Mouse (Mus musculus) forebrain, embryonic 15.5 days (tissue): Measurements from ENCODE around the gene 2210011C24Rik. TPM values are rescaled to one million over a fixed set of nuclear protein-coding genes. Genes with fewer than 3 reads are reported as not detected.
A peak's percentile ranks its signal among the peaks of the same experiment; 100 is the strongest.

Experiments used
- ATAC-seq: fragments of 200-750 bp; cut with Nextera tagmentation; replicated peaks from 2 replicates; pipeline ENCODE4 v1.8.0; 2017; ENCODE audit warnings: mild to moderate bottlenecking, moderate TSS enrichment, moderate library complexity
- H3K27ac ChIP-seq: fragments of 300-500 bp; sonication (generic); replicated peaks from 2 replicates; pipeline ENCODE4 v1.5.1; 2015; ENCODE audit warnings: mild to moderate bottlenecking, inconsistent platforms
- H3K27me3 ChIP-seq: fragments of 300-500 bp; sonication (generic); 2 replicates; pipeline ENCODE4 v1.6.1; 2015; ENCODE audit warnings: inconsistent platforms
- H3K36me3 ChIP-seq: fragments of 300-500 bp; sonication (generic); 2 replicates; pipeline ENCODE4 v1.6.1; 2015; ENCODE audit warnings: mild to moderate bottlenecking, inconsistent platforms
- H3K4me1 ChIP-seq: fragments of 300-500 bp; sonication (generic); 2 replicates; pipeline ENCODE4 v1.6.1; 2015; ENCODE audit warnings: inconsistent platforms
- H3K4me2 ChIP-seq: fragments of 300-500 bp; sonication (generic); replicated peaks from 2 replicates; pipeline ENCODE4 v1.6.1; 2015; ENCODE audit warnings: mild to moderate bottlenecking, inconsistent platforms
- H3K4me3 ChIP-seq: fragments of 300-500 bp; sonication (generic); 2 replicates; pipeline ENCODE4 v1.5.1; 2015; ENCODE audit warnings: mild to moderate bottlenecking, inconsistent platforms
- H3K9ac ChIP-seq: fragments of 300-500 bp; sonication (generic); replicated peaks from 2 replicates; pipeline ENCODE4 v1.6.1; 2015; ENCODE audit warnings: mild to moderate bottlenecking, inconsistent platforms
- H3K9me3 ChIP-seq: fragments of 300-500 bp; sonication (generic); 2 replicates; pipeline ENCODE4 v1.6.1; 2016; ENCODE audit warnings: inconsistent platforms
- WGBS: fragments of 180-500 bp; shearing (Covaris S2); methylation state at CpG from one replicate; pipeline ENCODE4 v1.1.7; 2015; ENCODE audit warnings: mixed read lengths; 5-methylcytosine and 5-hydroxymethylcytosine counted together
- polyA plus RNA-seq: library from polyadenylated mRNA; unstranded; fragments of >200 nt; fragmentation: Nextera tagmentation; extraction: Ambion mirVana; gene quantifications from 2 replicates; pipeline ENCODE4 v1.2.1, GENCODE M21; 2015

2210011C24Rik gene
- polyA plus RNA-seq = not detected in 2 replicates

DNA sequence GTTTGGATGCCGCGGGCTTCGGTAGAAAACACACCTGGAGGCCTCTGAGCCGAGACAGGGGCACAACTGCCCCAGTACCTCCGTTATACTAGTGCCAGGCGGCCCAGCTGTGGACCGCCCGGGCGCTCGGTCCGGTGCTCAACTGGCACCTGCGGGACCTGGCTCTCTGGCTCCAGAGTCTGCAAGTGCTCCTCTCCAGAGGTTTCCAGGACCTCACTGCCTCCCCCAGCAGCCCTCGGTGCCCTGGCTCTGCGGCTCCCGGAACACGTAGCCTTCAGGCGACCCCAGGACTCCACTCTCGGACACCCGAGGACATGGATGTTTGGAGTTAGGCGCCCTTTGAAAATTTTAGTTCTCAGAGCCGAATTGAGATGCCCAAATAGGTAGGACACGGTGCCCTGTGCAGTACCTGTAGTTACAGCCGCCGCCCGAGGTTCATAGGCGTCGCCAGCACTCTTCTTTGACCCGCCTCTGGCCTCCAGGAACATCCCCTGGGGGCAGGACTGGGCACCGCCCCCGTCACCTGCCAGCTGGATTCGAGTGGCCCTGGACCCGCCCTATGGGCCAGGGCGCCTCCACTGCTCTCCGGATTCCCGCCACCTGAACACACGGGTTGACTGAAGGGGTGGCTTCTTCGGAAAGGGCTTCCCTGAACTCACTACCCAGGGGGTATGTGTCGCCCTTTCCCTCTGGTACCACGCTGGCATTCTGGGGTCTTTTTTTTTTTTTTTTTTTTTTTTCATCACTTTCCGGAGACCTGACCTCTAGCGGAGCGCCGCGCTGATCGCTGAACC is at the start of gene 2210011C24Rik:
Gene 2210011C24Rik, minus strand, starts transcription at position 467 of the 794 bp plus-strand sequence.
- WGBS = 1% methylated on average over 45 of the region's 45 CpGs
- H3K4me2 ChIP-seq = peak within 1 kb of the TSS; percentile 92
- no peaks in the 10 kb centered on the region for H3K36me3 ChIP-seq
- peak within 1 kb of the TSS; percentile 46 for H3K9ac ChIP-seq
- H3K4me1 ChIP-seq = peaks cover 23% of the 10 kb centered on the region
- H3K27ac ChIP-seq = no peak within 1 kb of the TSS
- peaks cover 41% of the 10 kb centered on the region for H3K27me3 ChIP-seq
- H3K4me3 ChIP-seq = peak within 1 kb of the TSS; percentile 48
- no peaks in the 10 kb centered on the region for H3K9me3 ChIP-seq
- ATAC-seq = peak; percentile 30; the same call in 1 of the 2 replicates

DNA sequence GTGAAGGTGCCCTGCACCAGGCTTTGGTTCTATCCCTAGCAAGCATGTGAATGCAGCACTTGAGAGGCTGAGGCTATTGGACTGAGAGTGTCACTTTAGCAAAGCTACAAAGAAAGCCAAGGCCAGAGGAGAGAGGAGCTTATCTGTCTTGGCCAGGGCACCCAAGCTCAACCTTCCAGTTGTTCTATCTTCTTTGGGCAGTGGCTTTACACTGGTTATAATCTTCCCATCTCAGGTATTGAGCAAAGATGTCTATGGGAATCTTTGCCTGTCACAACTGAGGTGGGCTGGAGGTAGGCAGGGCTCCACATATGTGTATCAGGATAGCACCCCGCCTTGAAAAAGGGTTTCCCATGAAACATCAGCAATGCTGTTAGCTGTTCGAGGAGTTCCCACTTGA is 48.3 kb upstream of the 2210011C24Rik start:
- Histone ChIP-seq H3K4me2 (no peak overlapping the region), H3K36me3 (no peaks in the 10 kb centered on the region), H3K4me1 (no peaks in the 10 kb centered on the region), H3K27ac (no peak overlapping the region), H3K9ac (no peak overlapping the region), H3K9me3 (no peaks in the 10 kb centered on the region), H3K4me3 (no peak overlapping the region), H3K27me3 (no peaks in the 10 kb centered on the region)
- 84% methylated on average over 2 of the region's 2 CpGs for WGBS
- ATAC-seq = no peak

DNA sequence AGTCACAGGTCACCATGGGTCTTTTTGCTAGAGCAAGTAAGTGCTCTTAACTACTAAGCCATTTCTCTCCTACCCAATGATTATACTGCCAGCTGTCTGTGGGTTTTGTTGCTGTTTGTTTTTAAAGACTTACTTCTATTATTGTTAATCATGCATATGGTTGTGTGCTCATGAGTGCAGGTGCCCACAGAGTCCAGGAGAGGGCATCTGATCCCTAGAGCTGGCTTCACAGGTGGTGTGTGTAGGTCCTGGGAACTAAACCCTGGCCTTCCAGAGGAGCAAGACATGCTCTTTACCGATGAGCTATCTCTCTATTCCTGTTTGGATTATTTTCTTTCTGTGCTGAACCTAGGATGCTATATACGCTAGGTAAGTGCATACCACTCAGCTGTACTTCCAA is 47.3 kb upstream of the 2210011C24Rik start:
- no peak overlapping the region for H3K27ac ChIP-seq
- no peak overlapping the region for H3K4me3 ChIP-seq
- no peaks in the 10 kb centered on the region for H3K4me1 ChIP-seq
- H3K4me2 ChIP-seq = no peak overlapping the region
- no peaks in the 10 kb centered on the region for H3K9me3 ChIP-seq
- no peak overlapping the region for H3K9ac ChIP-seq
- 95% methylated on average over 2 of the region's 2 CpGs for WGBS
- no peak for ATAC-seq
- no peaks in the 10 kb centered on the region for H3K27me3 ChIP-seq
- H3K36me3 ChIP-seq = no peaks in the 10 kb centered on the region

DNA sequence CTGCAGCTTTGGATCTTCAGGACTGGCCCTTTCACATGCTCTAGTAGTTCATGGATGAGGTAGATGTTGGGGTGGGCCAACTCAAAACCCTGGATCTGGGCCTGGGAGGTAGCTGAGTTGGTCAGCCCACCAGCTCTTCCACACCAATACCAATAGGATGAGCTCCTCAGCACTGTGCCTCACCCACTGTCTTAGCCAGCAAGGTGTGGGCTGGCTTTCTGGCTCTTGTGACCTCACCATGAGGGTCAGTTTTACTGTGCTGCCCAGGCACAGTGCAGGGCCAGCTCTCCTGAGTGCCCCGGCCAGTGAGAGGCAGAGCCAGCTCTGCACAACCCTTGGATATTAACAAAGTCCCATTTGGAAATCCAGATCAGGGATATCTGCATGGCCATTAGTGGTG is 45.9 kb upstream of the 2210011C24Rik start:
- H3K4me2 ChIP-seq = no peak overlapping the region
- no peak overlapping the region for H3K4me3 ChIP-seq
- no peaks in the 10 kb centered on the region for H3K27me3 ChIP-seq
- no peak overlapping the region for H3K27ac ChIP-seq
- H3K36me3 ChIP-seq = no peaks in the 10 kb centered on the region
- no peak overlapping the region for H3K9ac ChIP-seq
- no peaks in the 10 kb centered on the region for H3K4me1 ChIP-seq
- no peaks in the 10 kb centered on the region for H3K9me3 ChIP-seq
- no peak for ATAC-seq
- 76% methylated on average over 1 of the region's 1 CpGs for WGBS

DNA sequence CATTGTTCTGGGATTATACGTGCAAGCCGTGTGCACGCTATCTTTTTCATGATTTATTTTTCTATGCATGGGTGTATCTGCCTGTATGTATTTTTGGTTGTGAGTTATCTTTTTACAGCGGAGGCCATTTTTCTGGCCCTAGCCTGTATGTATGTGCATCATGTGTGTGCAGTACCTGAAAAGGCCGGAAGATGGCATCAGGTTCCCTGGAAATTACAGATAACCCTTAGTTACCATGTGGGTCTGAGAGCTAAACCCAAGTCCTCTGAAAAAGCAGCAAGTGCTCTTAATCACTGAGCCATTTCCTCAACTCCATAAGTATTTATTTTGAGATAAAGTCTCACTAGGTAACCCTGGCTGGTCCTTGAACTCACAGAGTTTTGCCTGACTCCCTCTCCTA is 41.3 kb upstream of the 2210011C24Rik start:
- no peaks in the 10 kb centered on the region for H3K36me3 ChIP-seq
- 94% methylated on average over 5 of the region's 5 CpGs for WGBS
- H3K9ac ChIP-seq = no peak overlapping the region
- H3K27me3 ChIP-seq = no peaks in the 10 kb centered on the region
- H3K4me2 ChIP-seq = no peak overlapping the region
- H3K4me1 ChIP-seq = no peaks in the 10 kb centered on the region
- no peak for ATAC-seq
- H3K4me3 ChIP-seq = no peak overlapping the region
- H3K9me3 ChIP-seq = no peaks in the 10 kb centered on the region
- H3K27ac ChIP-seq = no peak overlapping the region

DNA sequence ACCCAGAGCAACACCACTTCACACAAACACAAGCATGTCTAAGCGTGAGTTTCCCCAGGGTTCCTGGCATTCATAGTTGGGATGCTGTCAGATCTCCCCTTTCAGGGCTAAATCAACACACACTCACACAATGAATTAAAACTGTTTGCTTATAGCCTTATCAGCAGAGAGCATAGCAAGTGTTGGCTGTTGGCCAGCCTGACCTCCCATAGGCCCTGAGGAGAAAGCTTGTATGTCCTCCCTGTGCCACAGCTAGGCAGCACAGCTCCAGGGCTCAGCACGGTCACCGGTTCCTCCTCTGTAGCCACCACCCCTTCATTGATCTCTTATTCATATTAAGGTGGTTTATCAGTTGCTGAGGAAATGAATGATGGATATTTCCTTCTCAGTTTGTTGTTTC is 40.8 kb upstream of the 2210011C24Rik start:
- H3K27me3 ChIP-seq = no peaks in the 10 kb centered on the region
- no peak for ATAC-seq
- H3K4me3 ChIP-seq = no peak overlapping the region
- H3K9ac ChIP-seq = no peak overlapping the region
- H3K36me3 ChIP-seq = no peaks in the 10 kb centered on the region
- H3K4me2 ChIP-seq = no peak overlapping the region
- no peaks in the 10 kb centered on the region for H3K9me3 ChIP-seq
- H3K27ac ChIP-seq = no peak overlapping the region
- WGBS = 77% methylated on average over 3 of the region's 3 CpGs
- no peaks in the 10 kb centered on the region for H3K4me1 ChIP-seq

DNA sequence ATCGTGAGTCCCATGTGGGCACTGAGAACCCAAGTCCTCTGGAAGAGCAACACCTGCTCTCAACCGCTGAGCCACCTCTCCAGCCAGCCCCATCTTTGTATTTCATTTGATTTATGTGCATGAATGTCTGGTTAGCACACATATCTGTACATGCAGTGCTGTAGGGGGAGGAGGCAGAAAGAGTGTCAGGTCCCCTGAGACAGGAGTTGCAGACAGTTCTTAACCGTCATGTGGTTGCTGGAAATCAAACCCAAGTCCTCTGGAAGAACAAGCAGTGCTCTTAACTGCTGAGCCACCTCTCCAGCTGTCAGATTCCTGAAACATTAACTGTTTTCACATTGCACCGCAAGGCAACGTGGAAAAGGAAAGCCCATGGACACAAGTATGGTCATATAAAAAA is 36.2 kb upstream of the 2210011C24Rik start:
- H3K4me2 ChIP-seq = no peak overlapping the region
- H3K27me3 ChIP-seq = peaks cover 27% of the 10 kb centered on the region
- no peaks in the 10 kb centered on the region for H3K36me3 ChIP-seq
- H3K9me3 ChIP-seq = no peaks in the 10 kb centered on the region
- H3K9ac ChIP-seq = no peak overlapping the region
- no peak for ATAC-seq
- H3K4me3 ChIP-seq = no peak overlapping the region
- H3K27ac ChIP-seq = no peak overlapping the region
- 0 out of 2 replicates have a peak, but pooled peaks cover 3% of the 10 kb centered on the region for H3K4me1 ChIP-seq
- 83% methylated on average over 5 of the region's 5 CpGs for WGBS

DNA sequence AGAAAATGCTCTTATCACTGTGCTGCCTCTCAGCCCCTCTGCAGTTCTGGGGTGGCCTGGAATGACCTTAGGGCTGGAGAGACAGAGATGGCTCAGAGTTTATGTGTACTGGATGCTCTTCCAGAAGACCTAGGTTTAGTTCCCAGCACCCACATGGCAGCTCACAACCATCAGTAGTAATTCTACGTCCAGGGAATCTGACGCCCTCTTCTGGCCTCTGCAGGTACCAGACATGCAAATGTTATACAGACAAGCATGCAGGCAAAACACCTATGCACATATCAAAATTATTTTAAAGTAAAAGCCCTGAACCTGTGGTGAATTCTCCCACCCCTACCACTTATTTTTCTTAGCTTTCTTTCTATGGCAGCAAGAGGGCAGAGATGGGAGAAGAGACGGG is 34.5 kb upstream of the 2210011C24Rik start:
- H3K4me1 ChIP-seq = peaks cover 17% of the 10 kb centered on the region
- no peak overlapping the region for H3K4me3 ChIP-seq
- no peak overlapping the region for H3K9ac ChIP-seq
- H3K9me3 ChIP-seq = no peaks in the 10 kb centered on the region
- WGBS = 77% methylated on average over 3 of the region's 3 CpGs
- no peaks in the 10 kb centered on the region for H3K36me3 ChIP-seq
- peaks cover 42% of the 10 kb centered on the region for H3K27me3 ChIP-seq
- no peak overlapping the region for H3K4me2 ChIP-seq
- ATAC-seq = no peak
- no peak overlapping the region for H3K27ac ChIP-seq

DNA sequence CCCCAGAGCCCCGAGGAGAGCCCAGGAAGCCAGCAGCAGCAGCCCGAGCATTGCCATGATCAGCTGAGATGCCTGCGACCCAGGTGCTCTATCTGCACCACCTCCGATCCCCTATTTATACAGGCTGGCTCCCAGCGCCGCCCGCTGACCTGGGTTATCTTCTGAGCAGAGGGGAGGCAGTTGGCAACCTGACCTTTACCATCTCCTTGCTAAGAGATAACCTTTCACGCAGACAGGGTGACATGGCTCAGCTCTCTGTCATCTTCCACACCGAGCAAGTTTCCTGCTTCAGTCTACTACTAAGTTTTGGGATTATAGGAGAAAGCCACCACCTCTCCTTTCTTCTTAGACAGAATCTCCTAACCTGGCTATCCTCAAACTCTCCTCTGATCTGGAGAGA is 32.9 kb upstream of the 2210011C24Rik start, which contains the start of gene Rln3:
Gene Rln3, minus strand, starts transcription at position 101 of the 400 bp plus-strand sequence.
- Histone ChIP-seq H3K27ac (no peak within 1 kb of the TSS), H3K4me2 (no peak within 1 kb of the TSS), H3K9ac (no peak within 1 kb of the TSS), H3K4me1 (peaks cover 17% of the 10 kb centered on the region), H3K36me3 (no peaks in the 10 kb centered on the region), H3K4me3 (no peak within 1 kb of the TSS), H3K9me3 (no peaks in the 10 kb centered on the region), H3K27me3 (peaks cover 50% of the 10 kb centered on the region)
- WGBS = 12% methylated on average over 9 of the region's 9 CpGs
- no peak for ATAC-seq

DNA sequence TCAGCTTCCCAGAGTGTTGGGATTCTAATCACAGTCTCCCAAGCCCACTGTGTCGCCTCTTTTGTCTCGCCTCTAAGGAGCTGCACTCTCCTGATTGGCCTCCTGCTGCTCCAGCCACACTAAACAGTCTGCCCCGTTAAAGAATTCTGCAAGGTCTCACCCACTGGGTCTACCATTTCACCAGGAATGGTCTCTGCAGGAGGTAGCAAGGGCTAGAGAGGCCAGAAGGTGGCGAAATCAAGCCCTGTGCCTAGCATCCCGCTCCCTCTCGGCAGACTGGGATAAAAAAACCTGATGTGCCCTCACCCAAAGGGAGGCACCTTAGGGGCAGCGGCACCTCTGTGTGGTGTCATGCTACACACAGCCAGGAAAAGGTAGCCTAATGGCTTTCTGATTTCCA is 32.1 kb upstream of the 2210011C24Rik start:
- H3K27ac ChIP-seq = no peak overlapping the region
- no peak overlapping the region for H3K9ac ChIP-seq
- no peak for ATAC-seq
- no peaks in the 10 kb centered on the region for H3K36me3 ChIP-seq
- H3K4me3 ChIP-seq = no peak overlapping the region
- WGBS = 2% methylated on average over 7 of the region's 7 CpGs
- H3K4me1 ChIP-seq = peaks cover 17% of the 10 kb centered on the region
- H3K27me3 ChIP-seq = peaks cover 50% of the 10 kb centered on the region
- H3K4me2 ChIP-seq = no peak overlapping the region
- no peaks in the 10 kb centered on the region for H3K9me3 ChIP-seq

DNA sequence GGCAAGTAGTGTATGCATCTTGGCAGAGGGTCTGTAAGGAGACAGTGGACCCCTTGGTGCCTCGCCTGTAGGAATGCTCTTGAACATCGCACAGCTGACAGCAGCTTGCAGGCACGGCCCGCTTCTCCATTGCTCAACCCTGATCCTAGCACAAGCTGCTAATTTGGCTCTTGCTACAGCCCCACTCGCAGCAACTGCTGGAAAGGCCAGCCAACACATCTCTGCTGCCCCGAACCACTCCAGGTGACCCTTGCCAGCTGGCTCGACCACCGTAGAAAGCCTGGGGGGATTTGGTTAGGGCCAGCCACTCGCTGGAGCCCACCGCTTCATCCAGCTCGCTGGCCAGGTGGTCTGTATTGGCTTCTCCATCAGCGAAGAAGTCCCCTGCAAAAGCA is 31.0 kb upstream of the 2210011C24Rik start:
- H3K36me3 ChIP-seq = no peaks in the 10 kb centered on the region
- no peak overlapping the region for H3K27ac ChIP-seq
- ATAC-seq = no peak
- peaks cover 59% of the 10 kb centered on the region for H3K27me3 ChIP-seq
- peaks cover 17% of the 10 kb centered on the region for H3K4me1 ChIP-seq
- H3K4me3 ChIP-seq = no peak overlapping the region
- WGBS = 45% methylated on average over 12 of the region's 12 CpGs
- no peaks in the 10 kb centered on the region for H3K9me3 ChIP-seq
- H3K4me2 ChIP-seq = peak overlapping the region; percentile 63; the same call in 1 of the 2 replicates
- H3K9ac ChIP-seq = no peak overlapping the region

DNA sequence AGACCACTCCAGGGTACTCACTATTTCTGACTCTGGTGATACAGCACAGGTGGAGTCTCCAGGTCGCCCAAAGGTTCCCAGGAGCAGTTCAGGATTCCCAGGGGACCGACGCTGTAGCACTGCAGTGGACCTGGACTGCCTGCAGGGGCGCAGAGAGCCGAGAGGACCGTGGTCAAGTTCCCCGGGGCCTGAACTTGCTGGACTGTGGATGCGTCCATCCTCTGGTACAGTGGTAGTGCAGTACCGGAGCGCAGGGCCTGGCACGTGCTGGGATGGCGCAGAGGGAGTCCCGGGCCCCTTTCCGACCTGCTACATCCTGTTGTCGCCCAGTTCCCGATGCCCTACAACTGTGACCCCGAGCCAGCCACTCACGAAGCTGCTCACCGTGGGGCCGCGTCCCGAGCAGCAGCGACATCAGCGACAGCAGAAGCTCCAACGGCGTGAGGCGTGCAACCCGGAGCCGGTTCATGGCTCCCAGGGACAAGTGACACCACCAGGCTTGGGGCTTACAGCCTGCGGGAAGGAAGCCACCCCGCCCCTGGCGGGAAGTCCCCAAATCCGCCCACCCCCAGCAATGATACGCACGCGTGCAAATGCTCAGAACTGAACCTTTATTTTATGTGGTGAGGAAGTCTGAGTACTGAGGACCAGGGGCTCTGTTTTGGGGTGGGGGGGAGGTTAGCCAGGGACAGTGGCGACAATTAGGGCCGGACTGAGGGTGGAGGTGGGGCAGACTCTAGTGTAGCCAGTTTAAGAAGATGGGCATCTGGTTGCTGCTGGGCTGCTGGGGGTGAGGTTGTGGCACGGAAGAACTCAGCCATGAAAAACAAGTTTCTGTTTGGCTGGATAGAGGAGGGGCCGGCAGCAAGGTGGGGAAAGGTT is 30.3 kb upstream of the 2210011C24Rik start, which contains the start of gene Il27ra:
Gene Il27ra, minus strand, starts transcription at position 524 of the 882 bp plus-strand sequence.
- H3K4me2 ChIP-seq = peak within 1 kb of the TSS; percentile 63
- WGBS = 6% methylated on average over 40 of the region's 40 CpGs
- H3K27ac ChIP-seq = no peak within 1 kb of the TSS
- peaks cover 61% of the 10 kb centered on the region for H3K27me3 ChIP-seq
- H3K4me1 ChIP-seq = peaks cover 17% of the 10 kb centered on the region
- ATAC-seq = 0 out of 2 replicates have a peak, but pooled peaks have one; percentile 38
- H3K9me3 ChIP-seq = no peaks in the 10 kb centered on the region
- H3K9ac ChIP-seq = peak within 1 kb of the TSS; percentile 30; the same call in 1 of the 2 replicates
- peak within 1 kb of the TSS; percentile 33 for H3K4me3 ChIP-seq
- no peaks in the 10 kb centered on the region for H3K36me3 ChIP-seq
